Mouse (Mus musculus): ENCODE results near the gene Rnf123. TPM values are rescaled to one million over a fixed set of nuclear protein-coding genes. Genes with fewer than 3 reads are reported as not detected.

Rnf123 gene
- total RNA-seq, 1 experiment = 14.5 TPM

DNA sequence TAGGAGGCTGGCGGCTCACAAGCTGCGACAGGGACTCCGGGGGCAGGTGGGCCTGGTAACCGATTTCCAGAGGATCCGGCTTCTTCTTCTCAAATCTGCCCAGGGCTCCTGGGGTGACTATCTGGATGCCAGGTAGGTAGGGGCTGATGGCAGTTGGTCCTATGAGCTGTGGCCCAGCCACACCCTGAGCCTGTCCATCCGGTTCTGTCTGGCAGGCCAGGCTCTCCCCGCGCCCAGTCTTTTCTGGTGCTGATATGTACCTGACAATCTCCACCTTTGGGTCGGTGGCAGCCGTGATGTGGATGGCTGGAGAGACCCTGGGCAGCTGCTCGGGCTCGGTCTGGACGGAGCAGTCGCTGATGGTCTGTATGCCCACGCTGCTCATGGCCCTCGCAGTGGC lies 27.0 kb upstream of the Rnf123 start:
- in situ Hi-C loops (cut with MboI; ENCODE audit: low sequenced_read_pairs in 2 of 2, unreplicated experiment in 2 of 2) = no loop called here
- H3K27ac ChIP-seq (ENCODE audit: insufficient read depth, low read depth, low read length, poor library complexity, severe bottlenecking) = no peak overlapping the region
- no peaks in the 10 kb centered on the region for H3K9me3 ChIP-seq (ENCODE audit: control insufficient read depth, insufficient read depth, low read depth, low read length)
- no peak for DNase-seq (ENCODE audit: low read depth, low spot score)
- no peaks in the 10 kb centered on the region for H3K36me3 ChIP-seq (ENCODE audit: control insufficient read depth, insufficient read depth, low read length, poor library complexity, severe bottlenecking)
- no peak overlapping the region for H3K9ac ChIP-seq (ENCODE audit: insufficient read depth, low read depth, low read length, poor library complexity, severe bottlenecking)
- H3K4me1 ChIP-seq (ENCODE audit: control insufficient read depth in 2 of 2, insufficient read depth in 2 of 2, low read length in 2 of 2, poor library complexity in 1 of 2) = peaks cover 0 to 23% of the 10 kb centered on the region in 2 experiments; a peak in 2 of 4 replicates
- peak overlapping the region in 1 of 2 experiments; percentile 44; a peak in 1 of 4 replicates for H3K4me3 ChIP-seq (ENCODE audit: insufficient read depth in 1 of 2, low read depth in 1 of 2, low read length in 2 of 2, poor library complexity in 1 of 2, severe bottlenecking in 1 of 2)
- TF ChIP-seq HCFC1 (IDR thresholded peaks at IDR 0.05; ENCODE audit: borderline replicate concordance, insufficient read depth, low read length) (no peak), ZC3H11A (IDR thresholded peaks at IDR 0.05; ENCODE audit: borderline replicate concordance, low read depth, low read length) (no peak), ZNF384 (IDR thresholded peaks at IDR 0.05; ENCODE audit: low read depth, low read length) (no peak), MAFK (IDR thresholded peaks at IDR 0.05; ENCODE audit: insufficient read depth, low read depth, low read length) (no peak), CHD2 (IDR thresholded peaks at IDR 0.05; ENCODE audit: low read depth, low read length) (no peak)

GRCm38 (mm10) chr9:108107867-108108266 lies 24.7 kb upstream of the Rnf123 start:
- Histone ChIP-seq H3K4me3 (ENCODE audit: insufficient read depth in 1 of 2, low read depth in 1 of 2, low read length in 2 of 2, poor library complexity in 1 of 2, severe bottlenecking in 1 of 2) (peak overlapping the region in 1 of 2 experiments; percentile 10; a peak in 1 of 4 replicates), H3K36me3 (ENCODE audit: control insufficient read depth, insufficient read depth, low read length, poor library complexity, severe bottlenecking) (no peaks in the 10 kb centered on the region), H3K9me3 (ENCODE audit: control insufficient read depth, insufficient read depth, low read depth, low read length) (no peaks in the 10 kb centered on the region), H3K27ac (ENCODE audit: insufficient read depth, low read depth, low read length, poor library complexity, severe bottlenecking) (no peak overlapping the region), H3K9ac (ENCODE audit: insufficient read depth, low read depth, low read length, poor library complexity, severe bottlenecking) (no peak overlapping the region), H3K4me1 (ENCODE audit: control insufficient read depth in 2 of 2, insufficient read depth in 2 of 2, low read length in 2 of 2, poor library complexity in 1 of 2) (peaks cover 0 to 19% of the 10 kb centered on the region in 2 experiments; a peak in 1 of 4 replicates)
- DNase-seq (ENCODE audit: low read depth, low spot score) = no peak
- no peak for TF ChIP-seq ZNF384 (IDR thresholded peaks at IDR 0.05; ENCODE audit: low read depth, low read length)
- TF ChIP-seq CHD2 (IDR thresholded peaks at IDR 0.05; ENCODE audit: low read depth, low read length) = no peak
- TF ChIP-seq ZC3H11A (IDR thresholded peaks at IDR 0.05; ENCODE audit: borderline replicate concordance, low read depth, low read length) = no peak
- in situ Hi-C loops (cut with MboI; ENCODE audit: low sequenced_read_pairs in 2 of 2, unreplicated experiment in 2 of 2) = no loop called here

- Histone ChIP-seq H3K9ac (ENCODE audit: insufficient read depth, low read depth, low read length, poor library complexity, severe bottlenecking) (no peak overlapping the region), H3K36me3 (ENCODE audit: control insufficient read depth, insufficient read depth, low read length, poor library complexity, severe bottlenecking) (no peaks in the 10 kb centered on the region), H3K4me3 (ENCODE audit: insufficient read depth in 1 of 2, low read depth in 1 of 2, low read length in 2 of 2, poor library complexity in 1 of 2, severe bottlenecking in 1 of 2) (no peak overlapping the region), H3K9me3 (ENCODE audit: control insufficient read depth, insufficient read depth, low read depth, low read length) (no peaks in the 10 kb centered on the region), H3K27ac (ENCODE audit: insufficient read depth, low read depth, low read length, poor library complexity, severe bottlenecking) (no peak overlapping the region), H3K4me1 (ENCODE audit: control insufficient read depth in 2 of 2, insufficient read depth in 2 of 2, low read length in 2 of 2, poor library complexity in 1 of 2) (peaks cover 0 to 13% of the 10 kb centered on the region in 2 experiments; a peak in 1 of 4 replicates)
- no peak for DNase-seq (ENCODE audit: low read depth, low spot score)
- in situ Hi-C loops (cut with MboI; ENCODE audit: low sequenced_read_pairs in 2 of 2, unreplicated experiment in 2 of 2) = no loop called here
- no peak for TF ChIP-seq CHD2 (IDR thresholded peaks at IDR 0.05; ENCODE audit: low read depth, low read length)
- TF ChIP-seq ZNF384 (IDR thresholded peaks at IDR 0.05; ENCODE audit: low read depth, low read length) = no peak
- 0 out of 2 replicates have a peak, but pooled peaks have one; percentile 33 for TF ChIP-seq HCFC1 (IDR thresholded peaks at IDR 0.05; ENCODE audit: borderline replicate concordance, insufficient read depth, low read length)
- no peak for TF ChIP-seq ZC3H11A (IDR thresholded peaks at IDR 0.05; ENCODE audit: borderline replicate concordance, low read depth, low read length)
- TF ChIP-seq MAFK (IDR thresholded peaks at IDR 0.05; ENCODE audit: insufficient read depth, low read depth, low read length) = no peak
Observed at GRCm38 (mm10) chr9:108106090-108106489, 22.9 kb upstream of the Rnf123 start.

- DNase-seq (ENCODE audit: low read depth, low spot score) = no peak
- Histone ChIP-seq H3K9ac (ENCODE audit: insufficient read depth, low read depth, low read length, poor library complexity, severe bottlenecking) (peak overlapping the region; percentile 37), H3K4me1 (ENCODE audit: control insufficient read depth in 2 of 2, insufficient read depth in 2 of 2, low read length in 2 of 2, poor library complexity in 1 of 2) (peaks cover 0 to 13% of the 10 kb centered on the region in 2 experiments; a peak in 1 of 4 replicates), H3K4me3 (ENCODE audit: insufficient read depth in 1 of 2, low read depth in 1 of 2, low read length in 2 of 2, poor library complexity in 1 of 2, severe bottlenecking in 1 of 2) (peak overlapping the region; percentile 9 to 53), H3K36me3 (ENCODE audit: control insufficient read depth, insufficient read depth, low read length, poor library complexity, severe bottlenecking) (no peaks in the 10 kb centered on the region), H3K9me3 (ENCODE audit: control insufficient read depth, insufficient read depth, low read depth, low read length) (no peaks in the 10 kb centered on the region), H3K27ac (ENCODE audit: insufficient read depth, low read depth, low read length, poor library complexity, severe bottlenecking) (no peak overlapping the region)
- in situ Hi-C loops (cut with MboI; ENCODE audit: low sequenced_read_pairs in 2 of 2, unreplicated experiment in 2 of 2) = no loop called here
- no peak for TF ChIP-seq ZC3H11A (IDR thresholded peaks at IDR 0.05; ENCODE audit: borderline replicate concordance, low read depth, low read length)
- no peak for TF ChIP-seq ZNF384 (IDR thresholded peaks at IDR 0.05; ENCODE audit: low read depth, low read length)
- TF ChIP-seq CHD2 (IDR thresholded peaks at IDR 0.05; ENCODE audit: low read depth, low read length) = no peak
- TF ChIP-seq HCFC1 (IDR thresholded peaks at IDR 0.05; ENCODE audit: borderline replicate concordance, insufficient read depth, low read length) = no peak
- no peak for TF ChIP-seq MAFK (IDR thresholded peaks at IDR 0.05; ENCODE audit: insufficient read depth, low read depth, low read length)
Observed at GRCm38 (mm10) chr9:108105549-108105863, 22.4 kb upstream of the Rnf123 start.
